In the genomic region with DNA sequence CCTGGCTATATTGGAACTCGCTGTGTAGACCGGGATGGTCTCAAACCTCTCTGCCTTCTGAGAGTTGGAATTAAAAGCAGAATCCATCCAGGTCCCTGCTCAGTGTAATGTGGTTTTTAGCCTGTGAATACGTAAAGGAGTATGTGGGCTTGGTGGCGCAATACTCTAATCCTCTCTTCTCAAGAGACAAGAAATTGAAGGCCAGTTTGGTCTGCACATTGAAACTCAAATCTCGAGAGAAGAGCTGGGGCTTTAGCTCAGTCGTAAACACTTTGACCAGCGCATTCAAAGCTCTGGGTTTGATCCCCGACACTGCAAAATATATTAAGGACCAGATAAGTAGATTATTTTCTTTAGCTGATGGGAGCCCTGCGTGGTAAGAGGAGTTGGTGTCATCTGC, we compare ENCODE assay signal across 8 mouse cellular contexts. TPM values are rescaled to one million over a fixed set of nuclear protein-coding genes. Genes with fewer than 3 reads are reported as not detected.
DNase-seq lines count a peak whose midpoint lies in the region; ATAC-seq lines count a peak whose summit lies in the region.

No protein-coding gene starts in this region.

- H3K27me3 ChIP-seq in kidney, embryonic 14.5 days (ENCODE audit: control insufficient read depth, insufficient read depth, low read length) = no peaks in the 10 kb centered on the region
- no peaks in the 10 kb centered on the region for H3K27me3 ChIP-seq in hindbrain, embryonic 12.5 days
- H3K27me3 ChIP-seq in midbrain, embryonic 13.5 days = no peaks in the 10 kb centered on the region

- H3K4me1 ChIP-seq in kidney, embryonic 14.5 days (ENCODE audit: control insufficient read depth, insufficient read depth, low read length) = peaks cover 18% of the 10 kb centered on the region
- H3K4me1 ChIP-seq in hindbrain, embryonic 12.5 days = peaks cover 21% of the 10 kb centered on the region
- peaks cover 24% of the 10 kb centered on the region for H3K4me1 ChIP-seq in midbrain, embryonic 13.5 days (replicated peaks)

- no peak for ATAC-seq in kidney, embryonic 14.5 days (ENCODE audit: low FRiP score, low TSS enrichment)
- ATAC-seq in hindbrain, embryonic 12.5 days (ENCODE audit: low FRiP score) = no peak
- ATAC-seq in midbrain, embryonic 13.5 days = no peak
- ATAC-seq in megakaryocyte-erythroid progenitor cell, adult 5-6 weeks (replicated peaks; ENCODE audit: low FRiP score, low TSS enrichment, poor library complexity, severe bottlenecking) = no peak

- peaks cover 32% of the 10 kb centered on the region for H3K36me3 ChIP-seq in kidney, embryonic 14.5 days (ENCODE audit: control insufficient read depth, insufficient read depth, low read length)
- peaks cover 49% of the 10 kb centered on the region for H3K36me3 ChIP-seq in hindbrain, embryonic 12.5 days
- peaks cover 49% of the 10 kb centered on the region for H3K36me3 ChIP-seq in midbrain, embryonic 13.5 days

- 5% methylated on average over 9 of the region's 9 CpGs for WGBS in kidney, embryonic 14.5 days
- 16% methylated on average over 9 of the region's 9 CpGs for WGBS in hindbrain, embryonic 12.5 days
- 12% methylated on average over 9 of the region's 9 CpGs for WGBS in midbrain, embryonic 13.5 days

- peak overlapping the region; percentile 71 for H3K4me2 ChIP-seq in kidney, embryonic 14.5 days (replicated peaks; ENCODE audit: low read depth, low read length)
- peak overlapping the region; percentile 83 for H3K4me2 ChIP-seq in hindbrain, embryonic 12.5 days (replicated peaks)
- peak overlapping the region; percentile 70 for H3K4me2 ChIP-seq in midbrain, embryonic 13.5 days (replicated peaks)

- peak overlapping the region; percentile 87 for H3K4me3 ChIP-seq in kidney, embryonic 14.5 days (ENCODE audit: low read length)
- peak overlapping the region; percentile 73 for H3K4me3 ChIP-seq in hindbrain, embryonic 12.5 days
- peak overlapping the region; percentile 84 for H3K4me3 ChIP-seq in midbrain, embryonic 13.5 days (replicated peaks)

- no peak for DNase-seq in kidney, postnatal 10 days
- DNase-seq in NIH3T3 (ENCODE audit: low read depth) = peak; percentile 56
- no peak for DNase-seq in cerebellum, postnatal 10 days
- no peak for DNase-seq in urinary bladder, postnatal 10 days (ENCODE audit: low spot score)

- peak overlapping the region; percentile 62; the same call in 1 of the 2 replicates for H3K27ac ChIP-seq in kidney, embryonic 14.5 days (ENCODE audit: low read depth, low read length)
- H3K27ac ChIP-seq in hindbrain, embryonic 12.5 days = peak overlapping the region; percentile 85
- peak overlapping the region; percentile 86 for H3K27ac ChIP-seq in midbrain, embryonic 13.5 days

- H3K9ac ChIP-seq in kidney, embryonic 14.5 days (ENCODE audit: low read depth, low read length) = peak overlapping the region; percentile 70
- peak overlapping the region; percentile 79 for H3K9ac ChIP-seq in hindbrain, embryonic 12.5 days
- H3K9ac ChIP-seq in midbrain, embryonic 13.5 days (replicated peaks) = peak overlapping the region; percentile 79

- no peaks in the 10 kb centered on the region for H3K9me3 ChIP-seq in kidney, embryonic 14.5 days (ENCODE audit: control insufficient read depth, low read length)
- no peaks in the 10 kb centered on the region for H3K9me3 ChIP-seq in hindbrain, embryonic 12.5 days (replicated peaks)
- H3K9me3 ChIP-seq in midbrain, embryonic 13.5 days = no peaks in the 10 kb centered on the region

RNA-seq across cellular contexts. Expression of a gene that starts 0.5 kb away (rescaled TPM):
- polyA plus RNA-seq in kidney, embryonic 14.5 days (2014; fragmentation: Nextera tagmentation; extraction: Ambion mirVana) = 0.30 and 0.97 TPM in 2 replicates
- polyA plus RNA-seq in hindbrain, embryonic 12.5 days (2016; fragmentation: Nextera tagmentation; extraction: Ambion mirVana) = 0.32 and 0.70 TPM in 2 replicates
- polyA plus RNA-seq in midbrain, embryonic 13.5 days (2015; fragmentation: Nextera tagmentation; extraction: Ambion mirVana) = 0.26 and 0.59 TPM in 2 replicates
- total RNA-seq in megakaryocyte-erythroid progenitor cell, adult 5-6 weeks (2014; fragmentation: Nextera tagmentation) = 0.46 and 0.92 TPM in 2 replicates
- not detected in 2 replicates for total RNA-seq in megakaryocyte-erythroid progenitor cell, adult 5-6 weeks (2017)

RNA-seq across cellular contexts. Expression of a gene that starts 0.7 kb away (rescaled TPM):
- polyA plus RNA-seq in kidney, embryonic 14.5 days (2014; fragmentation: Nextera tagmentation; extraction: Ambion mirVana) = 49.6 and 64.5 TPM in 2 replicates
- polyA plus RNA-seq in hindbrain, embryonic 12.5 days (2016; fragmentation: Nextera tagmentation; extraction: Ambion mirVana) = 38.2 and 42.1 TPM in 2 replicates
- polyA plus RNA-seq in midbrain, embryonic 13.5 days (2015; fragmentation: Nextera tagmentation; extraction: Ambion mirVana) = 53.0 and 56.5 TPM in 2 replicates
- 50.6 and 63.7 TPM in 2 replicates for total RNA-seq in megakaryocyte-erythroid progenitor cell, adult 5-6 weeks (2014; fragmentation: Nextera tagmentation)
- total RNA-seq in megakaryocyte-erythroid progenitor cell, adult 5-6 weeks (2017) = 28.6 and 44.9 TPM in 2 replicates

RNA-seq across cellular contexts. Expression of a gene that starts 1.0 kb away (rescaled TPM):
- 18.6 and 19.6 TPM in 2 replicates for polyA plus RNA-seq in kidney, embryonic 14.5 days (2014; fragmentation: Nextera tagmentation; extraction: Ambion mirVana)
- 17.0 and 21.0 TPM in 2 replicates for polyA plus RNA-seq in hindbrain, embryonic 12.5 days (2016; fragmentation: Nextera tagmentation; extraction: Ambion mirVana)
- polyA plus RNA-seq in midbrain, embryonic 13.5 days (2015; fragmentation: Nextera tagmentation; extraction: Ambion mirVana) = 12.5 and 13.4 TPM in 2 replicates
- 5.6 and 10.7 TPM in 2 replicates for total RNA-seq in megakaryocyte-erythroid progenitor cell, adult 5-6 weeks (2014; fragmentation: Nextera tagmentation)
- total RNA-seq in megakaryocyte-erythroid progenitor cell, adult 5-6 weeks (2017) = 9.1 and 18.3 TPM in 2 replicates

RNA-seq across cellular contexts. Expression of a gene that starts 8.8 kb away (rescaled TPM):
- 25.5 and 40.7 TPM in 2 replicates for polyA plus RNA-seq in kidney, embryonic 14.5 days (2014; fragmentation: Nextera tagmentation; extraction: Ambion mirVana)
- polyA plus RNA-seq in hindbrain, embryonic 12.5 days (2016; fragmentation: Nextera tagmentation; extraction: Ambion mirVana) = 24.7 and 27.2 TPM in 2 replicates
- 27.2 and 30.4 TPM in 2 replicates for polyA plus RNA-seq in midbrain, embryonic 13.5 days (2015; fragmentation: Nextera tagmentation; extraction: Ambion mirVana)
- 41.3 and 47.8 TPM in 2 replicates for total RNA-seq in megakaryocyte-erythroid progenitor cell, adult 5-6 weeks (2014; fragmentation: Nextera tagmentation)
- total RNA-seq in megakaryocyte-erythroid progenitor cell, adult 5-6 weeks (2017) = 6.7 and 16.3 TPM in 2 replicates

RNA-seq across cellular contexts. Expression of a gene that starts 19.3 kb away (rescaled TPM):
- 0.07 and 0.19 TPM in 2 replicates for polyA plus RNA-seq in kidney, embryonic 14.5 days (2014; fragmentation: Nextera tagmentation; extraction: Ambion mirVana)
- 92.0 and 107 TPM in 2 replicates for polyA plus RNA-seq in hindbrain, embryonic 12.5 days (2016; fragmentation: Nextera tagmentation; extraction: Ambion mirVana)
- 139 and 146 TPM in 2 replicates for polyA plus RNA-seq in midbrain, embryonic 13.5 days (2015; fragmentation: Nextera tagmentation; extraction: Ambion mirVana)
- total RNA-seq in megakaryocyte-erythroid progenitor cell, adult 5-6 weeks (2014; fragmentation: Nextera tagmentation) = not detected in 2 replicates
- total RNA-seq in megakaryocyte-erythroid progenitor cell, adult 5-6 weeks (2017) = not detected in 2 replicates
